Mouse (Mus musculus): ENCODE measurements around the gene Aff1.

DNA sequence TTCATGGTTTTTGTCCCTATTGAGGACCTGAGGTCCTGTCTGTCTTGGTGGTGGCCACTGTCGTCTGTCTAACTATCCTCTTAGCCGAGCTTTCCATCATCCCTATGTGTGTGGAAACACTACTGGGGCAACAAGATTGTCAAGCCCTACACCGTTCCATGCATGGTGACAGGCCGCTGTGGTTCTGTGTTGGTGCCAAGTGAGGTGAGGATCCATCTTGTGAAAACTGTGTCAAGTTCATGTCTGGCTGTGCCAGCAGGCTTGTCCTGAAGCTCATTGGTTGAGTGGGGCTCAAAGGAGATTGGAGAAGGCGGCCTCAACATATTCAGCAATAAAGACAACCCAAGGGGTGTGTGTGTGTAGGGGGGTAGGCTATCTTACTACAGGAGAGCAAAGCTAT, 102.9 kb downstream of the Aff1 start:
- TF ChIP-seq GATA1 (IDR thresholded peaks at IDR 0.05; ENCODE audit: low read length) (no peak), TAL1 (IDR thresholded peaks at IDR 0.05; ENCODE audit: low read length) (no peak)
